Mouse (Mus musculus): Measurements from ENCODE around the gene Pdk2. TPM values are rescaled to one million over a fixed set of nuclear protein-coding genes. Genes with fewer than 3 reads are reported as not detected.

Pdk2 gene
- 219 and 247 TPM in 2 replicates for polyA plus RNA-seq (2012; rRNA removed)

DNA sequence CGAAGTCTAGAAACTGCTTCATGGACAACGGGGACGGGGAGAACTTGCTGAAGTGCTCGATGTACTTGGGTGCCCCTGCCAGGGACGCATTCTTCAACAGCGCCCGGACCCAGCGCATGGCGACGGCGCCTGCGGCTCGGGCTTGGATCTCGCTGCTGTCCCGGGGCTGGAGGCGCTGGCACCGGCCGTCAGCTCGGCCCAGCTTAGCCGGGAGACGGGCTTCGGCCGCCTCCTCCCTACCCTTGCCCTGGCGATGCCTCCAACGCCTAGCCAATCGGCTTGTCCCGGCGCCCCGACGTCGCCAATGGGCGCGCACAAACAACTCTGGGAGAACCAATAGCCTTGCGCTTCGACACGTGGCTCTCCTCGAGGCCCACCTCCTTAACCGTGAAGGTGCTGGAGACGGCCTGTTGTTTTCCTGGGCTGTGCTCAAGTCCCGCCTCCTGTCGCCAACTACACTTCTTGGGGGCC lies at the start of gene Pdk2:
Pdk2 (minus strand) TSS at position 216 of the 471 bp plus-strand sequence.
- TF ChIP-seq POLR2A (IDR thresholded peaks at IDR 0.05; ENCODE audit: borderline replicate concordance, insufficient read depth, low read length) (peak; percentile 81), CTCF (IDR thresholded peaks at IDR 0.05; ENCODE audit: borderline replicate concordance, insufficient read depth, low read depth, low read length) (no peak)
- Histone ChIP-seq H3K27ac (ENCODE audit: insufficient read depth, low read length) (peak within 1 kb of the TSS; percentile 100), H3K4me1 (ENCODE audit: control insufficient read depth, insufficient read depth, low read length) (peaks cover 32% of the 10 kb centered on the region), H3K4me3 (replicated peaks; ENCODE audit: insufficient read depth, low read depth, low read length) (peak within 1 kb of the TSS; percentile 80), H3K27me3 (ENCODE audit: control insufficient read depth, insufficient read depth, low read length) (no peaks in the 10 kb centered on the region)
- peak; percentile 97 to 99 for DNase-seq
- under 1% methylated on average over 41 of the region's 41 CpGs for WGBS

DNA sequence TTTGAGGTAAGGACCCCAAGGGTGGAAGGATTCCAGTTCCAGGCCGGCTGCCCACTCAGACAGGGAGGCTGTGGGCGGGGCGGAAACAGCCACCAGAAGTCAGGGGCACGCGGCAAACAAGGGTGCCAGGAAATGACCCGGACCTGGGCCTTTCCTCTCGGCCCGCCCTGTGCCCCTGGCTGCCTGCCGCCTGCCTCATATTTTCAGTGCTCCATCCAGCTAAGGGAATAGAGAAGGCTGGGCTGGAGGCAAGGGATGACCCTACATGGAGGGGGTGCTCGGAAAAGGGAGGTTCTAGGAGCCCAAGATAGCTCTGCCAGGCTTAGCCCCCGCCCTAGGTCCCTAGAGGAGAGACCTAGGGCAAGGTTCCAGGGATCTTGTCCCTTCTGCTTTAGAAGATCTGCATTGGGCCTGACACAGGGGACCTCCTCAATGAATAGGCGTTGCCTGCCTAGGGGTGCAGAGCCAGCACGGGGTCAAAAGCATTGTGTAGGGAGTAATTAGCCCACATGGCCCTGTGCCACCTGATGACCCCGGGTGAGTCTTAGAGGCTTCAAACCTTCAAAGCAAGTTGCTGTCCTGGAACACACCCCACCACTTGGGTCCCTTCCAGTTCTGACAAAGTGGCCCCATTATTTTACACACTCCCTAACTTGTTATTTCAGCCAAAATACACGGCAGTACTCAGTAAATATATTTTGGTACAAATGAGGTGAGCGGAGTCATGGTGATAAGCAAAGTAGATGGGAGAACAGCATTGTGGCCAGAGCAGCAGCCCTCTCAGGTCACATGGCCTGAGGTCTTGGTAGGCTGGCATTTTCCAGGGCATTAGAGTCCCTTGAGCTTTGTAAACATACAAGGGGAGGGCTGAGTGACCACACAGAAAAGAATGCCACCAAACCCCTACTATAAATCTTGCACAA lies 48.0 kb upstream of the Pdk2 start:
- DNase-seq = no peak
- Histone ChIP-seq H3K27ac (ENCODE audit: insufficient read depth, low read length) (no peak overlapping the region), H3K4me1 (ENCODE audit: control insufficient read depth, insufficient read depth, low read length) (peaks cover 9% of the 10 kb centered on the region), H3K27me3 (ENCODE audit: control insufficient read depth, insufficient read depth, low read length) (no peaks in the 10 kb centered on the region), H3K4me3 (replicated peaks; ENCODE audit: insufficient read depth, low read depth, low read length) (no peak overlapping the region)
- 46% methylated on average over 16 of the region's 16 CpGs for WGBS
- TF ChIP-seq CTCF (IDR thresholded peaks at IDR 0.05; ENCODE audit: borderline replicate concordance, insufficient read depth, low read depth, low read length) (no peak), POLR2A (IDR thresholded peaks at IDR 0.05; ENCODE audit: borderline replicate concordance, insufficient read depth, low read length) (no peak)

DNA sequence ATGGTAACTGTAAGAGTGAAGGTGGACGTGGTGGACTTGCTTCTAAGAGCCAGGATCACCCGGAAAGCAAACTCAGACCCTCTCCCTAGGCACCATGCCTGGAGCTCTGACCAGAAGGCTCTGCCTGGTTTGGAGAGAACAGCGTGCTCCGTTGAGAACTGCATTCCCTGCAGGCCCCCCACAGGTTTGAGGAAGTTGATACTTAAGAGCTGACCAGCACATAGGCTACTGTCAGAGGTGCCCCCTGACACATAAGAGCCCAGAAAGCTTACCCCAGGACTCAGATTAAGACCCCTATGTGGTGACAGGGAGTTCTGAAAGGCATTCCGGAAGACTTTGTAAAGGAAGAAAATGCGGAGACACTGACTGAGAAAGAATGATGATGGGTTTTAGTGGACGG lies 47.1 kb upstream of the Pdk2 start:
- Histone ChIP-seq H3K27ac (ENCODE audit: insufficient read depth, low read length) (no peak overlapping the region), H3K4me3 (replicated peaks; ENCODE audit: insufficient read depth, low read depth, low read length) (no peak overlapping the region), H3K27me3 (ENCODE audit: control insufficient read depth, insufficient read depth, low read length) (no peaks in the 10 kb centered on the region), H3K4me1 (ENCODE audit: control insufficient read depth, insufficient read depth, low read length) (peaks cover 9% of the 10 kb centered on the region)
- WGBS = 68% methylated on average over 7 of the region's 7 CpGs
- DNase-seq = no peak
- TF ChIP-seq CTCF (IDR thresholded peaks at IDR 0.05; ENCODE audit: borderline replicate concordance, insufficient read depth, low read depth, low read length) = no peak
- TF ChIP-seq POLR2A (IDR thresholded peaks at IDR 0.05; ENCODE audit: borderline replicate concordance, insufficient read depth, low read length) = no peak

DNA sequence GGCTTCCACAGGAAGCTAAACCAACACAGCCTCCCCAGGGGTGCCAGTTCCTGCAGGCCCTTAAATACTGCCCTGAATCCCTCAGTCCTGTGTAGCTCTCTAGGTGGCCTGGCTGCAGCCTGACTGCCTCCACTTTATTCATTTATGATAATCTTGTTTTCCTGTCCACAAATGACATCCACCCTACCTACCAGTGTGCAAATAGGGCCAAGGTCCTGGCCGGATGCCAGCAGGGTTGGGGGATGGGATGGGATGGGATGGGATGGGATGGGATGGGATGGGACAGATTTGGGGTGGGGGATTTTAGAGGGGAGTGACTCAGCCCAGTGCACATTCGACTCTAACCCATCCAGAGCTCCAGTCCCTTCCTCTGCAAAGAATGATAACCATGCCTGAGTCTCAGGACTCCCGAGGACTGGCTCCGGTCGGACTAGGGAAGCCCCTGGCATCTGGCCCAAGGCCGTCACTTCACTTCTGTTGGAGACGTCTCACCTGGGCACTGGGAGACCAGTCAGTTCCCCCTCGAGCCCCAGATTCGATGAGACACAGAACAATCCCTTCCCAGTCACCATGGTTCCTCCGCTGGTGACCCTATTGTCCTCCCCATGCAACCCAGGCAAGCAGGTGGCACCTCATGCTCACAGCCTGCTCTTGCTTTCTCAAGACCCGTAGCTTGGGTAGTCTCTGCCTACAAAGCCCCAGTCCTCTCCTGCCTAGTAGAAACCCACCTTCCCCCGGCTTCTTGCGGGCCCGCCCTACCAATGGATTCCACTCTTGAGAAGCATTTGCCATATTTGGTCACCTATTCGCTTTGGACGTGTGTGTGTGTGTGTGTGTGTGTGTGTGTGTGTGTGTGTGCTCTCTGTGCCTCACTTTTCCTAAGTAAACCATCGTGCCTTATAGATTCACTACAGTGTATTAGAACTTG lies 46.4 kb upstream of the Pdk2 start:
- Histone ChIP-seq H3K27ac (ENCODE audit: insufficient read depth, low read length) (no peak overlapping the region), H3K27me3 (ENCODE audit: control insufficient read depth, insufficient read depth, low read length) (no peaks in the 10 kb centered on the region), H3K4me1 (ENCODE audit: control insufficient read depth, insufficient read depth, low read length) (peaks cover 9% of the 10 kb centered on the region), H3K4me3 (replicated peaks; ENCODE audit: insufficient read depth, low read depth, low read length) (no peak overlapping the region)
- 51% methylated on average over 17 of the region's 17 CpGs for WGBS
- no peak for DNase-seq
- TF ChIP-seq CTCF (IDR thresholded peaks at IDR 0.05; ENCODE audit: borderline replicate concordance, insufficient read depth, low read depth, low read length) = no peak
- no peak for TF ChIP-seq POLR2A (IDR thresholded peaks at IDR 0.05; ENCODE audit: borderline replicate concordance, insufficient read depth, low read length)

DNA sequence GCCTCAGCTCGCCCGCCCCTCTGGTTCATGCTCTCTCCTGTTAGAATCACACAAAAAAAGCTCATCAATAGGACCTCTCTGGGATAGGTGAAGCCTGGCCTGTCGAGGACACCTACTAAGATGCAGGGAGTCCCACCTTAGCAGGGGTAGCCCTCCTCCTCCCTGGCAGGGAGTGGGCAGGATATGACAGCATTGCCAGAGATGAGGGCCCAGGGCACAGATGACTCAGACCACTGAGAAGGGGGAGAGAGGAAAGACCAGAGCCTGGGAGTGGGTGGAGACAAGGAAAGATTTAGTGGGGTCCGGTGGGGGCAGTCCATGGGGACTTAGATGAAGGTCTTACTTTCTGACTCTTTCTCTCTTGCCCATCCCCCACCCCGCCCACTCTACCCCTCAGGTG lies 45.1 kb upstream of the Pdk2 start:
- TF ChIP-seq CTCF (IDR thresholded peaks at IDR 0.05; ENCODE audit: borderline replicate concordance, insufficient read depth, low read depth, low read length) (no peak), POLR2A (IDR thresholded peaks at IDR 0.05; ENCODE audit: borderline replicate concordance, insufficient read depth, low read length) (no peak)
- H3K4me3 ChIP-seq (replicated peaks; ENCODE audit: insufficient read depth, low read depth, low read length) = no peak overlapping the region
- peaks cover 9% of the 10 kb centered on the region for H3K4me1 ChIP-seq (ENCODE audit: control insufficient read depth, insufficient read depth, low read length)
- WGBS = 45% methylated on average over 5 of the region's 5 CpGs
- no peak for DNase-seq
- no peak overlapping the region for H3K27ac ChIP-seq (ENCODE audit: insufficient read depth, low read length)
- no peaks in the 10 kb centered on the region for H3K27me3 ChIP-seq (ENCODE audit: control insufficient read depth, insufficient read depth, low read length)

DNA sequence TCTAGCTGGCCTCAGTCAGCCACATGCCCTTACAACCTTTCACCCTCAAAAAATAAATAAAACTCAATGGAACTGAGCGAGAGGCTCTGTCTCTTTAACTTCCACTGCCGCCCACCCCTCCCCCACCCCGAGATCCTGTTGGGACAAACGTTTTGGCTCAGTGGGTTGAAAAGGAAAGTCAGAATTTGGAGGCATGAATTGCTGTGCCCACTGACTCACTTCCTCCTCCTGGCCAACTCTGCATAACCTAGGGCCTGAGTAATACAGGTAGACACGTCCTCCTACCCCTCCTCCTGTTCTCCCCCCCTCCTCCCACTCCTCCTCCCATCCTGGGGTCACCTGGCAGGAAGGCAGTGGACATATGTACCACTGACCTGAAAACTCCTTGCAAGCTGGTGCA lies 44.6 kb upstream of the Pdk2 start:
- Histone ChIP-seq H3K4me1 (ENCODE audit: control insufficient read depth, insufficient read depth, low read length) (peaks cover 9% of the 10 kb centered on the region), H3K27me3 (ENCODE audit: control insufficient read depth, insufficient read depth, low read length) (no peaks in the 10 kb centered on the region), H3K4me3 (replicated peaks; ENCODE audit: insufficient read depth, low read depth, low read length) (no peak overlapping the region), H3K27ac (ENCODE audit: insufficient read depth, low read length) (no peak overlapping the region)
- no peak for DNase-seq
- TF ChIP-seq POLR2A (IDR thresholded peaks at IDR 0.05; ENCODE audit: borderline replicate concordance, insufficient read depth, low read length) = no peak
- TF ChIP-seq CTCF (IDR thresholded peaks at IDR 0.05; ENCODE audit: borderline replicate concordance, insufficient read depth, low read depth, low read length) = no peak
- 31% methylated on average over 5 of the region's 5 CpGs for WGBS

DNA sequence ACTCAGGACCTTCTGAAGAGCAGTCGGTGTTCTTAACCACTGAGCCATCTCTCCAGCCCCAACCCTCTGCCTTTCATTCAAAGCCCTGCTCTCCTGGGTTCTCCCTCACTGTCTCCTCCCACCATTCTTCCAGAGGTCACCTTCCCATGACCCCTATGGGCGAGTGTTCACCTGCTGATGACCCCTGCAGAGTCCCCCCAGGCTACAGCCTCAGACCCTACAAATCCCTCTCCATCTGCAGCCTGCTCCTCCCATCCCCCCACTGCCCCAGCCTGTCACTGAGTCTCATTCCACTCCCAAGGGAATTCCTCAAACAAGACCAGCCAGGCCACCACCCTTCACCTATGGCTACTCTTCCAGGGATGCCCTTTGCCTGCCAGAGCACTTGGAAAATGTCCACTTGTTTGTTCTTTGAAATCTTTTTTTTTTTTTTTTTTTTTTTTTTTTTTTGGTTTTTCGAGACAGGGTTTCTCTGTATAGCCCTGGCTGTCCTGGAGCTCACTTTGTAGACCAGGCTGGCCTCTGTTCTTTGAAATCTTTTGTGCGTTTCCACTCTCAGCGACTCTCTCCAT lies 43.7 kb upstream of the Pdk2 start:
- H3K4me3 ChIP-seq (replicated peaks; ENCODE audit: insufficient read depth, low read depth, low read length) = no peak overlapping the region
- DNase-seq = no peak
- no peak overlapping the region for H3K27ac ChIP-seq (ENCODE audit: insufficient read depth, low read length)
- no peak for TF ChIP-seq CTCF (IDR thresholded peaks at IDR 0.05; ENCODE audit: borderline replicate concordance, insufficient read depth, low read depth, low read length)
- no peak for TF ChIP-seq POLR2A (IDR thresholded peaks at IDR 0.05; ENCODE audit: borderline replicate concordance, insufficient read depth, low read length)
- no peaks in the 10 kb centered on the region for H3K27me3 ChIP-seq (ENCODE audit: control insufficient read depth, insufficient read depth, low read length)
- peaks cover 9% of the 10 kb centered on the region for H3K4me1 ChIP-seq (ENCODE audit: control insufficient read depth, insufficient read depth, low read length)
- WGBS = 61% methylated on average over 5 of the region's 5 CpGs

Measured in cerebellum, adult 2 months (tissue).